In the genomic region with DNA sequence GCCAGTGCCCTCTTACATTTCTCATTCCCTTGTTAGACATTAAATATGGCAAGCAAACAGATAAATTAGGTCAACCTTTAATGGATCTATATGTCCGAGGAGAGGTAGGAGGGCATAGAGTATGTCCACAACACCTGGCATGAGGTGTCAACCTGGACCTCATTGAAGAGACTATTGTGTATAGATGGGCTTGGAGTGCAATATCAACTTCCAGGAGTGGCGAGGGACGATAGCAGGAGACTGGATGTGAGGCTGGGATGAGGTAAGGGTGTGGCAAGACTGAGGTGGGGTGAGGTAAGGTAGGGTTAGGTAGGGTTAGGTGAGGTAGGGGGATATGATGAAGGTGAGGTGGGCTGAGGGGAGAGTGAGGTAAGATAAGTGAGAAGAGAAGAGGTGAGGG, we compare ENCODE assay signal across 15 mouse cellular contexts.
DNase-seq lines count a peak whose midpoint lies in the region; ATAC-seq and TF ChIP-seq lines count a peak whose summit lies in the region.
"Had no signal": no experiment of that assay in that cellular context is flagged by ENCODE, and none has a peak within 500 bp of the region (broad histone marks: within the 10 kb centered on the region; RNA-seq: fewer than 3 reads in every experiment).

No protein-coding gene starts in this region.

- TF ChIP-seq CTCF in intestine, postnatal 0 days (IDR thresholded peaks at IDR 0.05; ENCODE audit: low read depth) = no peak

- peak overlapping the region; percentile 92 for H3K27ac ChIP-seq in hindbrain, embryonic 13.5 days
- H3K27ac ChIP-seq in hindbrain, embryonic 10.5 days = no peak overlapping the region
- peak overlapping the region; percentile 96 for H3K27ac ChIP-seq in forebrain, embryonic 15.5 days (replicated peaks)
- peak overlapping the region; percentile 87 for H3K27ac ChIP-seq in hindbrain, embryonic 15.5 days (replicated peaks)
- peak overlapping the region; percentile 93 for H3K27ac ChIP-seq in neural tube, embryonic 13.5 days (replicated peaks)
- H3K27ac ChIP-seq in intestine, postnatal 0 days (ENCODE audit: low read depth, low read length) = no peak overlapping the region

- no peak overlapping the region for H3K4me2 ChIP-seq in hindbrain, embryonic 13.5 days
- H3K4me2 ChIP-seq in forebrain, embryonic 15.5 days (replicated peaks) = no peak overlapping the region
- H3K4me2 ChIP-seq in hindbrain, embryonic 15.5 days = no peak overlapping the region
- no peak overlapping the region for H3K4me2 ChIP-seq in neural tube, embryonic 13.5 days
- no peak overlapping the region for H3K4me2 ChIP-seq in intestine, postnatal 0 days (replicated peaks; ENCODE audit: low read depth)

- 90% methylated on average over 3 of the region's 3 CpGs for WGBS in hindbrain, embryonic 13.5 days
- 83% methylated on average over 3 of the region's 3 CpGs for WGBS in hindbrain, embryonic 10.5 days
- 94% methylated on average over 3 of the region's 3 CpGs for WGBS in forebrain, embryonic 15.5 days
- 92% methylated on average over 3 of the region's 3 CpGs for WGBS in hindbrain, embryonic 15.5 days
- WGBS in neural tube, embryonic 13.5 days = 83% methylated on average over 3 of the region's 3 CpGs
- WGBS in intestine, postnatal 0 days = 77% methylated on average over 3 of the region's 3 CpGs

- peaks cover 81% of the 10 kb centered on the region for H3K4me1 ChIP-seq in hindbrain, embryonic 13.5 days (replicated peaks)
- peaks cover 63% of the 10 kb centered on the region for H3K4me1 ChIP-seq in hindbrain, embryonic 10.5 days (replicated peaks)
- peaks cover 81% of the 10 kb centered on the region for H3K4me1 ChIP-seq in forebrain, embryonic 15.5 days
- peaks cover 77% of the 10 kb centered on the region for H3K4me1 ChIP-seq in hindbrain, embryonic 15.5 days (replicated peaks)
- peaks cover 82% of the 10 kb centered on the region for H3K4me1 ChIP-seq in neural tube, embryonic 13.5 days (replicated peaks)
- H3K4me1 ChIP-seq in intestine, postnatal 0 days (replicated peaks; ENCODE audit: control insufficient read depth, insufficient read depth, low read length) = no peaks in the 10 kb centered on the region

- H3K9me3 ChIP-seq in hindbrain, embryonic 13.5 days = no peaks in the 10 kb centered on the region
- H3K9me3 ChIP-seq in hindbrain, embryonic 10.5 days = no peaks in the 10 kb centered on the region
- no peaks in the 10 kb centered on the region for H3K9me3 ChIP-seq in forebrain, embryonic 15.5 days
- H3K9me3 ChIP-seq in hindbrain, embryonic 15.5 days = no peaks in the 10 kb centered on the region
- H3K9me3 ChIP-seq in neural tube, embryonic 13.5 days = no peaks in the 10 kb centered on the region
- H3K9me3 ChIP-seq in intestine, postnatal 0 days (ENCODE audit: control insufficient read depth) = no peaks in the 10 kb centered on the region

- H3K4me3 ChIP-seq in hindbrain, embryonic 13.5 days = no peak overlapping the region
- no peak overlapping the region for H3K4me3 ChIP-seq in hindbrain, embryonic 10.5 days
- no peak overlapping the region for H3K4me3 ChIP-seq in forebrain, embryonic 15.5 days
- H3K4me3 ChIP-seq in hindbrain, embryonic 15.5 days = no peak overlapping the region
- H3K4me3 ChIP-seq in neural tube, embryonic 13.5 days = no peak overlapping the region
- no peak overlapping the region for H3K4me3 ChIP-seq in intestine, postnatal 0 days (ENCODE audit: low read depth, low read length)
- H3K4me3 ChIP-seq: erythroblast, embryonic 14.5 days had no signal

- H3K9ac ChIP-seq in hindbrain, embryonic 13.5 days = no peak overlapping the region
- H3K9ac ChIP-seq in forebrain, embryonic 15.5 days (replicated peaks) = no peak overlapping the region
- no peak overlapping the region for H3K9ac ChIP-seq in hindbrain, embryonic 15.5 days
- H3K9ac ChIP-seq in neural tube, embryonic 13.5 days = no peak overlapping the region
- H3K9ac ChIP-seq in intestine, postnatal 0 days (ENCODE audit: low read depth, low read length) = no peak overlapping the region
- H3K9ac ChIP-seq: liver, postnatal 0 days had no signal

- no peak for DNase-seq in hindbrain, embryonic 10.5 days (ENCODE audit: low spot score)
- DNase-seq in adrenal gland, adult 8-10 months = no peak
- DNase-seq: adrenal gland, postnatal 14 days; cerebellum, adult 11-12 months; kidney, adult 8-10 months; kidney, postnatal 25 days; liver; liver, postnatal 0 days; retina, postnatal 1 day had no signal

- no peaks in the 10 kb centered on the region for H3K27me3 ChIP-seq in hindbrain, embryonic 13.5 days
- peaks cover 20% of the 10 kb centered on the region for H3K27me3 ChIP-seq in hindbrain, embryonic 10.5 days (ENCODE audit: insufficient read depth, poor library complexity, severe bottlenecking)
- no peaks in the 10 kb centered on the region for H3K27me3 ChIP-seq in forebrain, embryonic 15.5 days
- no peaks in the 10 kb centered on the region for H3K27me3 ChIP-seq in hindbrain, embryonic 15.5 days
- no peaks in the 10 kb centered on the region for H3K27me3 ChIP-seq in neural tube, embryonic 13.5 days
- no peaks in the 10 kb centered on the region for H3K27me3 ChIP-seq in intestine, postnatal 0 days (replicated peaks; ENCODE audit: control insufficient read depth, insufficient read depth, low read length)

- H3K36me3 ChIP-seq in hindbrain, embryonic 13.5 days = no peaks in the 10 kb centered on the region
- H3K36me3 ChIP-seq in hindbrain, embryonic 10.5 days = no peaks in the 10 kb centered on the region
- H3K36me3 ChIP-seq in forebrain, embryonic 15.5 days = no peaks in the 10 kb centered on the region
- no peaks in the 10 kb centered on the region for H3K36me3 ChIP-seq in hindbrain, embryonic 15.5 days
- H3K36me3 ChIP-seq in neural tube, embryonic 13.5 days = no peaks in the 10 kb centered on the region
- H3K36me3 ChIP-seq in intestine, postnatal 0 days (ENCODE audit: control insufficient read depth, insufficient read depth) = no peaks in the 10 kb centered on the region

- no peak for ATAC-seq in hindbrain, embryonic 13.5 days (ENCODE audit: low FRiP score)
- no peak for ATAC-seq in forebrain, embryonic 15.5 days (replicated peaks)
- no peak for ATAC-seq in hindbrain, embryonic 15.5 days (ENCODE audit: low FRiP score, low read depth)
- ATAC-seq in neural tube, embryonic 13.5 days (ENCODE audit: low read depth) = no peak
- ATAC-seq in intestine, postnatal 0 days = no peak
- ATAC-seq: liver, postnatal 0 days had no signal

Comparison
In these comparisons a context has a peak if more than half of its experiments do, and no peak if none do; other contexts are left out.
1. H3K27ac ChIP-seq: peak in hindbrain, embryonic 13.5 days (single experiment), forebrain, embryonic 15.5 days (single experiment), hindbrain, embryonic 15.5 days (single experiment) and neural tube, embryonic 13.5 days (single experiment); none in hindbrain, embryonic 10.5 days (single experiment) and intestine, postnatal 0 days (single experiment).